Mouse (Mus musculus): ENCODE measurements around the gene Tgfbi. TPM values are rescaled to one million over a fixed set of nuclear protein-coding genes. Genes with fewer than 3 reads are reported as not detected.

Gene Tgfbi
- polyA plus RNA-seq, 1 experiment from 2014 or later = 101 TPM

DNA sequence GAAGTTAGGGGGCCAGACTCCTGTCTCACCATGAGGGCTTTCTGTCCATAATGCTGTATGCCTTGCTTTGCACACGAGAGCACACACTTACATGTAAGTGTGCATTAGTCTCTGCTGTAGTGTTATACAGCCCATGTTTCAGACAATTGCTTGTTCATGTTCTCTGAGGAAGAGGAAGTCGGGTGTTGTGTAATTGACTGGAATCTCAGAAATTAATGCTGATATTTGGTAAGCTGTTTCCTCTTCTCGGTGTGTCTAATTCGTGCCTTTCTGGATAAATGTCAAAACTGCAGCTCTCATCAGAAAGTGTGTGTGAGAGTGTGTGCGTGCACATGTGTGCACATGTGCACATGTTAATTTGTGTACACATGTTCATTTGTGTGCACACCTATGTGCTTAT is 16.1 kb upstream of the Tgfbi start:
- no peak for ATAC-seq
- 69% methylated on average over 5 of the region's 5 CpGs for WGBS
- Histone ChIP-seq H3K36me3 (ENCODE audit: control insufficient read depth, insufficient read depth) (no peaks in the 10 kb centered on the region), H3K9me3 (ENCODE audit: control insufficient read depth) (no peaks in the 10 kb centered on the region), H3K27ac (ENCODE audit: low read depth, low read length) (no peak overlapping the region), H3K4me2 (replicated peaks; ENCODE audit: low read depth) (no peak overlapping the region), H3K4me1 (replicated peaks; ENCODE audit: control insufficient read depth, insufficient read depth, low read length) (peaks cover 20% of the 10 kb centered on the region; the same call in 1 of the 2 replicates), H3K9ac (ENCODE audit: low read depth, low read length) (no peak overlapping the region), H3K27me3 (replicated peaks; ENCODE audit: control insufficient read depth, insufficient read depth, low read length) (no peaks in the 10 kb centered on the region), H3K4me3 (ENCODE audit: low read depth, low read length) (no peak overlapping the region)
- TF ChIP-seq CTCF (IDR thresholded peaks at IDR 0.05; ENCODE audit: low read depth) = no peak

- Histone ChIP-seq H3K36me3 (ENCODE audit: control insufficient read depth, insufficient read depth) (no peaks in the 10 kb centered on the region), H3K9ac (ENCODE audit: low read depth, low read length) (peak overlapping the region; percentile 17; the same call in 1 of the 2 replicates), H3K9me3 (ENCODE audit: control insufficient read depth) (no peaks in the 10 kb centered on the region), H3K4me2 (replicated peaks; ENCODE audit: low read depth) (no peak overlapping the region), H3K4me1 (replicated peaks; ENCODE audit: control insufficient read depth, insufficient read depth, low read length) (peaks cover 20% of the 10 kb centered on the region; the same call in 1 of the 2 replicates), H3K27me3 (replicated peaks; ENCODE audit: control insufficient read depth, insufficient read depth, low read length) (no peaks in the 10 kb centered on the region), H3K4me3 (ENCODE audit: low read depth, low read length) (no peak overlapping the region), H3K27ac (ENCODE audit: low read depth, low read length) (no peak overlapping the region)
- TF ChIP-seq CTCF (IDR thresholded peaks at IDR 0.05; ENCODE audit: low read depth) = no peak
- WGBS = 61% methylated on average over 7 of the region's 7 CpGs
- no peak for ATAC-seq
These were observed 15.3 kb upstream of the Tgfbi start for GRCm38 (mm10) chr13:56593961-56594391.

GRCm38 (mm10) chr13:56595246-56595645 is 14.1 kb upstream of the Tgfbi start:
- no peak overlapping the region for H3K4me3 ChIP-seq (ENCODE audit: low read depth, low read length)
- H3K4me1 ChIP-seq (replicated peaks; ENCODE audit: control insufficient read depth, insufficient read depth, low read length) = peaks cover 18% of the 10 kb centered on the region
- TF ChIP-seq CTCF (IDR thresholded peaks at IDR 0.05; ENCODE audit: low read depth) = no peak
- ATAC-seq = peak; percentile 69
- no peaks in the 10 kb centered on the region for H3K27me3 ChIP-seq (replicated peaks; ENCODE audit: control insufficient read depth, insufficient read depth, low read length)
- WGBS = 58% methylated on average over 8 of the region's 8 CpGs
- peak overlapping the region; percentile 50 for H3K27ac ChIP-seq (ENCODE audit: low read depth, low read length)
- H3K9ac ChIP-seq (ENCODE audit: low read depth, low read length) = no peak overlapping the region
- H3K36me3 ChIP-seq (ENCODE audit: control insufficient read depth, insufficient read depth) = no peaks in the 10 kb centered on the region
- no peaks in the 10 kb centered on the region for H3K9me3 ChIP-seq (ENCODE audit: control insufficient read depth)
- no peak overlapping the region for H3K4me2 ChIP-seq (replicated peaks; ENCODE audit: low read depth)

DNA sequence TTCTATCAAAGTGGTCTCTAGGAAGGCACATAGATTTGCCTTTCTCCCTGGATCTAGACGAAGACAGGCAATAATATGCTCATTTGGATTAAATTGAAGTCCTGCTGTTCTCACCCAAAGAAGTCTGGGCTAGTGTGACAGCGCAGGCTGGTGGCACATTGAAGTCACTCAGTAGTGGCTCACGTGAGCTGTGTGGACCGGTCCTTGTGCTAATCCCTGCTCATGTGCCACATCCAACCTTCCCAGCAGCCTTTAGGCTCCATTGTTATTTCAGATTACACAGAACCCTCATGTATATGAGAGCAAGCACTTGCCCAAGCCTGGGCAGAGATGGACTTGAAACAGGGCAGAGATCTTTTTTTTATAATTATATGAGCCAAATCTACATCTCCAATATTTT is 12.0 kb upstream of the Tgfbi start:
- H3K4me1 ChIP-seq (replicated peaks; ENCODE audit: control insufficient read depth, insufficient read depth, low read length) = peaks cover 18% of the 10 kb centered on the region; the same call in 1 of the 2 replicates

GRCm38 (mm10) chr13:56597831-56598612 is 11.3 kb upstream of the Tgfbi start:
- Histone ChIP-seq H3K4me3 (ENCODE audit: low read depth, low read length) (no peak overlapping the region), H3K27me3 (replicated peaks; ENCODE audit: control insufficient read depth, insufficient read depth, low read length) (no peaks in the 10 kb centered on the region), H3K9ac (ENCODE audit: low read depth, low read length) (no peak overlapping the region), H3K4me2 (replicated peaks; ENCODE audit: low read depth) (no peak overlapping the region), H3K36me3 (ENCODE audit: control insufficient read depth, insufficient read depth) (no peaks in the 10 kb centered on the region), H3K9me3 (ENCODE audit: control insufficient read depth) (no peaks in the 10 kb centered on the region), H3K4me1 (replicated peaks; ENCODE audit: control insufficient read depth, insufficient read depth, low read length) (peaks cover 18% of the 10 kb centered on the region; the same call in 1 of the 2 replicates), H3K27ac (ENCODE audit: low read depth, low read length) (no peak overlapping the region)
- no peak for ATAC-seq
- no peak for TF ChIP-seq CTCF (IDR thresholded peaks at IDR 0.05; ENCODE audit: low read depth)
- WGBS = 49% methylated on average over 12 of the region's 12 CpGs

More for the DNA sequence above, 12.0 kb upstream of the Tgfbi start:
- H3K27me3 ChIP-seq (replicated peaks; ENCODE audit: control insufficient read depth, insufficient read depth, low read length) = no peaks in the 10 kb centered on the region
- H3K9me3 ChIP-seq (ENCODE audit: control insufficient read depth) = no peaks in the 10 kb centered on the region
- no peak overlapping the region for H3K9ac ChIP-seq (ENCODE audit: low read depth, low read length)
- H3K4me2 ChIP-seq (replicated peaks; ENCODE audit: low read depth) = no peak overlapping the region
- no peak for ATAC-seq
- H3K36me3 ChIP-seq (ENCODE audit: control insufficient read depth, insufficient read depth) = no peaks in the 10 kb centered on the region
- H3K4me3 ChIP-seq (ENCODE audit: low read depth, low read length) = no peak overlapping the region
- no peak overlapping the region for H3K27ac ChIP-seq (ENCODE audit: low read depth, low read length)
- WGBS = 76% methylated on average over 4 of the region's 4 CpGs
- no peak for TF ChIP-seq CTCF (IDR thresholded peaks at IDR 0.05; ENCODE audit: low read depth)

DNA sequence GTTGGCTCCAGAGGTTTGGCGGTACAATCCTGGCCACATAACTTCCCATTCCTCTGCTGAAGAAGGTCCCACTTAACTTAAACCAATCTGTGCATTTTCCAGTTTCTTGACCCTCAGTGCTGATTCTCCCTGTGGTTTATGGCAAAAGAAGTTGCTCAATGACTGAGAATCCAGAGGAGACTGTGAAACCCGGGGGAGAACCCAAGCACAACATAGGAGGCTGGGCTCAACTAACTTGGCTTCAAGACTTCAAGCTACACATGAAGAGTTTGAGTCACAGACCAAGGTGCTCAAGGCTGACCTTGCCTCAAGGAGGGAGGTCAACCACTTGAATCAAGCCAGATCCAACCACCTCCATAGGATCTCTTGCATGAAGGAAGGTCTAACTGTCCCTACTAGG is 9.8 kb upstream of the Tgfbi start:
- Histone ChIP-seq H3K27me3 (replicated peaks; ENCODE audit: control insufficient read depth, insufficient read depth, low read length) (no peaks in the 10 kb centered on the region), H3K9ac (ENCODE audit: low read depth, low read length) (no peak overlapping the region), H3K9me3 (ENCODE audit: control insufficient read depth) (no peaks in the 10 kb centered on the region), H3K4me2 (replicated peaks; ENCODE audit: low read depth) (no peak overlapping the region), H3K27ac (ENCODE audit: low read depth, low read length) (no peak overlapping the region), H3K4me1 (replicated peaks; ENCODE audit: control insufficient read depth, insufficient read depth, low read length) (peaks cover 13% of the 10 kb centered on the region; the same call in 1 of the 2 replicates), H3K36me3 (ENCODE audit: control insufficient read depth, insufficient read depth) (no peaks in the 10 kb centered on the region), H3K4me3 (ENCODE audit: low read depth, low read length) (no peak overlapping the region)
- no peak for ATAC-seq
- no peak for TF ChIP-seq CTCF (IDR thresholded peaks at IDR 0.05; ENCODE audit: low read depth)
- WGBS = 93% methylated on average over 2 of the region's 2 CpGs
